Mouse (Mus musculus) megakaryocyte-erythroid progenitor cell, adult 5-6 weeks (primary cell): ENCODE measurements around the gene Krr1. TPM values are rescaled to one million over a fixed set of nuclear protein-coding genes. Genes with fewer than 3 reads are reported as not detected.
"Not testable (repeated sequence)": the region's sequence is repeated elsewhere in the genome, so short reads cannot be mapped to it uniquely, and the experiment has no call there.

Source experiments
- ATAC-seq: replicated peaks from 2 replicates; pipeline ENCODE4 v1.8.0; 2016; ENCODE audit warnings: mild to moderate bottlenecking, inconsistent platforms; ENCODE audit not compliant: severe bottlenecking, poor library complexity, low FRiP score, low TSS enrichment
- total RNA-seq, 2 experiments: library from RNA; stranded (forward) in 1 of 2; stranded (reverse) in 1 of 2; fragments of 200-1000, 215-1000 nt in 1 of 2; fragments of >200 nt in 1 of 2; fragmentation: Nextera tagmentation in 1 of 2; gene quantifications; 2 replicates each; pipeline ENCODE4 v1.2.3; 2014 to 2017

The Krr1 gene
- total RNA-seq, 2 experiments from 2014 or later, result 46.6 to 66.1 TPM

DNA sequence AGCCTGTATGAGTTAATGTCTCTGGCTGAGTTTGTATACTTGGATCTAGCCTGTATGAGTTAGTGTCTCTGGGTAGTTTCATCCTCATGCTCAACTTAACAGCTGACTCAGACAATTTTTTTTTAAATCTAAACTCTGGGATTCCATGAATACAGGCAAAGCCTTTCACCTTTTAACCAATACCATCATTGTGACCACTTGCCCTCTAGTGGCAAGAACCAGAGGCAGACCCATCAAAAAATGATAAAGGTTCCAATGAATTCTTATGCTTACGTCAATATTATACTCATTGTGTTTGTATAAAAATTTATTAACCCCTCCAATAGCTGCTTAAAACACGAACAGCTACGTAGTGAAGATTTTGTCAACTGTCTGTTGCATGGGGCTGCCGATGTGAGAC lies 6.1 kb upstream of the Krr1 start:
- 0 out of 2 replicates have a peak, but pooled peaks have one; percentile 37 for ATAC-seq

DNA sequence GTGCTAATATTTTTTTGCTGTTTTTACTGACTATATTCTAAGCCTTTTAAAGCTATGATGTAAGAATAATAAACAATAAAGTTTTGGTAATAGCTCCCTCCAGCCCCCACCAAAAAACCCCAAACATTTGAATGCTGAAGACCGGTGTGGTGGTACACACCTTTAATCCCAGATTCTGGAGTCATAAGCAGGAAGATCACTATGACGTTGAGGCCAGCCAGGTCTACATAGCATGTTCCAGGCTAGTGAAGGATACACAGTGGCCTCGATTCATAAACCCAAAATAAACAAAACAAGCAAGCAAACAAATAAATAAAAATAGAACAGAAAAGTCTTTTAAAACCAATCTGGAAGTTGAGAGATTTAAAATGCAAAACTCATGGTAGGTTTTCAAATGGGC lies 535 bp upstream of the Krr1 start:
- no peak for ATAC-seq

DNA sequence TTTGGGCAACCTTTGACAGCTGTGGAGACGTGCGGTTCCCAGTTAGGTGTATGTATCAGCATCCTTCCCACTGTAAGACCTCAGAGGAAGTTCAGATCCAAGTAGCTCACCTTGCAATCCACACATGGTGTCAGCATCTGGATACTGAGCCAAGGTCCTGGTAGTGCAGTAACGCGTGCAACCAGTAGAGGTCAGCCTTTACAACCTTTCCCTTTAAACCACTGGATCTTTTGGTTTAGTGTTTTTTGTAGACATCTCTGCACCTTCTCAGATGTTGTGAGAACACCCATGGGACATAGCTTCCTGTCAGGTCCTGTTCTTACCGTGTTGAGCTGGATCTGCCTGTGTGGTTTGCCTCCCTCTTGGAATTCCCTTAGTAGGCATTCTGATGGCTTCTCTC lies 5.1 kb downstream of the Krr1 start:
- ATAC-seq, result peak; percentile 82

DNA sequence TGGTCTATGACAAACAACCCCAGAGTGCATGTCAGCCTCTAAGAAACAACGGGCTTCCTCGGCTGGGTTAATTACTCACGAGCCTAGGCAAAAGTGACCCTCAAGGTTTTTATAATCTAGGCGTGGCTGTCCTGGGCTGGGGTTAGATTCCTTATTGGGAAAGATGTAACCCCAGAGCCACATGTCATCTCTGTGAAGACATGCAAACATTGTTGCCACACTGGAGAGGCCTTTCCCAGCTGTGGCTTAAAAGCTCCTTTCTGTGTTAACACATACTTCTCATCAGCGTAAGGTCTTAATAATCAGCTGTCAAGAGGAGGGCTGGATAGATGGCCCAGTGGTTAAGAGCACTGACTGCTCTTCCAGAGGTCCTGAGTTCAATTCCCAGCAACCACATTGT lies 10.6 kb downstream of the Krr1 start:
- no peak for ATAC-seq

DNA sequence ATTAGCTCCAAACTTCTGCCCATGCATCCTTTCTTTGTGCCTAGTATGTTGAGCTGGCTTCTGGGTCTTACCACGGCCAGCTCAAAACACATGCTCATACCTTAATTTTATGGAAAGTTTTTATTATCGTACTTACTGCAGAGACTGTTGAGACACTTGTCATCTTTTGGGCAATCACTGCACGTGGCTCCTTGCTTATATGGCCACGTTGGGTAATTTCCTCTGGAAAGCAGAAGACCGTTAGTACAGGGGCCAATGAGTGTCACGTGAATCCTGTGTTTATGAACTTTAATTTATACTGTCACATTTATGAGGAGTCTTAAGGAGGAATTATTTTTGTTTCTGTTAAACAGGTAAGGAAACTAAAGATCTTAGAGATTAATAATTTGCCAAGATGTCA lies 14.0 kb downstream of the Krr1 start:
- ATAC-seq, result no peak

DNA sequence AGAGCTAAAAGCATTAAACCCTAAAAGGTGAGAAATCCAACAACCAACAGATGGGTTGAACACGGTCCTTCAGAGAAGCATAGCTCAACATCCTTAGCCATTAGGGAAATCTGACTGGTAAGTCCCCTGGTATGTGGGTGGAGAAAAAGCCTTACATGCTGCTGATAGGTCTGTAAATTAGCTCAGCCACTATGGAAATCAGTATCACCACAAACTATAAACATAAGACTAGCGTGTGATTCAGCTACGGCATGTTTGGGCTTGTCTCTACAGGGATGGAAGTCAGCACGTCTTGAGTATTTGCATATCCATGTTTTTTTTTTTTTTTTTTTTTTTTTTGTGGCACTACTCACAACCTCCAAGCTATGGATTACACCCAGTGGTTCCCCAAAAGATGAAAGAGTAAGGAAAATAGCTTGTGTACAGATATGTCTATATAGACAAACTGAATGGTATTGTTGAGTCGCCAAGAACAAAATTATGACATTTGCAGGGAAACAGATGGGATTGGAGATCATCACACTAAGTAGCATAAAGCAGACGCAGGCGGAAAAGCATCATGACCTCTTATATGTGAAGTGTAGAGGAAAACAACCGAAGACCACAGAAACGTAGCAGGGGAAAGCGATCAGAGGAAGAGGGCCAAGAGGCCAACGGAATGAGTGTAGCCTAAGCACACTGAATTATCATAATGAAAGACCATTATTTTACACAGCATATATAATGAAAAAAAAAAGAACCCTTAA lies 23.5 kb downstream of the Krr1 start:
- peak; percentile 14; the same call in 1 of the 2 replicates for ATAC-seq

DNA sequence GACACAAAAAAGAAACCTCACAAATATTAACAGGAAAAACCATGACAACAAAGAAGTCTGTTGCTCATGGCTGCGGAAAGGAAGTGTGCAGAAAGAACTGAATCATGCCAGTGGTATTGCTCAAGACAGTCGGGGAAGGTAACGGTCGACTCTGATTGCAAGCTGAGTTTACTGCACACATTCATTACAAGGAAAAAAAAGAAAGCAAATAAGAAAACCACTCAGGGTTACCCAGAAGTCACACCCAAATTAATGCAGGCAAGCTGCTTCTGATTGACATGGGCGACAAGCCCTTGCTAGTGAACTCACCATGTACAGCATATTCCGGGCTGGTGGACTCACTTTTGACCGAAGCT lies 24.1 kb downstream of the Krr1 start:
- peak; percentile 55 for ATAC-seq

DNA sequence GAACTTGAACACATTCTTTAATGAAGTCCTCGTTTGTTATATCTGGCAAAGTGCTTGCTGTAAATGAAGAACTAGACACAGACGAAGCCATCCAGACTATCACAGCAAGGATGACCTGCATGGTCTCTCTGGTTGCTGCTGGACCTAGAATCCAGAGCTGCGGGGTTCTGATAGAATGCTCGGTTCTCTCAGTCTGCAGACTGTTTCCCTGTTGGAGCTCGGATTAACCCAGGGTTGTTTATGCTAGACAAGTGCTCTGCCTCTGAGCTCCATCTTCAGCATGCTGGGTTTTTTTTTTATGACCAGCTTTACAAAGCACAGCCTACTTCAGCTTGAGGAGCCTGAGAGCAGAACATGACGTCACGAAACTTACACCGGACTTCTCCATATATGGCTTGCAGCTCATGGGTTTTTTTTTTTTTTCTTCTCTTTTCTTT lies 24.5 kb downstream of the Krr1 start:
- ATAC-seq, result peak; percentile 71

DNA sequence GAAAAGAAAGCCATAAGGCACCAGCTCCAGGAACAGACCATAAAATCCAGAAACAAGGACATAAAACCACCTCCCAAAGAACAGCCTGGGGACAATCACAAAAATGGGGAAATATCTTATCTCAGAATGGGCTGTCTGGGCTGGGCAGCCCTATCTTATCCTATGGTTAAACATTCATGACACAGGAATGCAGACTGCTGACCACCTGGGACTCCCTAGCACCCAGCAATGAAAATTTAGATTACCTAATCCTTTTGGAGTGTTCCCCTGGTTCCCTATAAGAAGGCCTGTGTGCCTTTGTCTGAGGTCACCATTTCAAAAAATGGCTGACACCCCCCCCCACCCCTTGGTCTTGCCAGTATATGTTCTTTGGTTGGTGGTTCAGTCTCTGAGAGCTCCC lies 25.2 kb downstream of the Krr1 start:
- no peak for ATAC-seq

DNA sequence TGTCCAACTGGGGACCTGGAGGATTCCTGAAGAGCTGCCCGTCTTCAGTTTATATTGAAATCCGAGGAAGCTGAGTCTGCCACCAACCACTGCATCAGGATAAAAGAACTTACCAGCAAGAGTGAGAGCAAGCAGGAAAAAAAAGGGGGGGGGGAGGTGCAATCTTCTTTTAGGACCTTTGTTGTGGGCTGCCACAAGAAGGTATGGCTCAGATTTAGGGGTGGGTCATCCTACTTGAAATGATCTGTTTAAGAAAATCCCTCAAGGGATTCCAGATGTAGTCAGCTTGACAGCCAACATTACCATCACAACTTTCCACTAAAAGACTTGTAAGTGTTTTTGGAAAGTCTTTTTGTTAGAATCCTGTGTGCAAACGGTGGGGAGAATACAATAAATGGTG lies 27.3 kb downstream of the Krr1 start:
- ATAC-seq, result no peak

DNA sequence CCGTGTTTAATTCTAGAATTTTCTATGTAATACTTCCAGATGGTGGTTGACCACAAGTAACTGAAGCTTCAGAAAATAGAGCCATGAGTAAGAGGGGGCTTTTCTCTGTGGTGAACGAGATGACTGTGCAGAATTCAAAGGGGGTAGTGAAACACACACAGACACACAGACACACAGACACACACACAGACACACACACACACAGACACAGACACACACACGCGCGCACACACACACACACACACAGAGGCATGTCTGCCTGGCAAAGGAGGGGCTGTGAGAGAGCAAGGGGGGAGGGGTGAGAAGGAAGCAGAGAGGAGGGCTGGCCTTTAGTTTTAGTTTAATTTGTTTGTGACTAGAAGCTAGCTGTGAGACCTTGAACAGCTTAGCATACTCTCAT lies 28.1 kb downstream of the Krr1 start:
- ATAC-seq, result no peak

DNA sequence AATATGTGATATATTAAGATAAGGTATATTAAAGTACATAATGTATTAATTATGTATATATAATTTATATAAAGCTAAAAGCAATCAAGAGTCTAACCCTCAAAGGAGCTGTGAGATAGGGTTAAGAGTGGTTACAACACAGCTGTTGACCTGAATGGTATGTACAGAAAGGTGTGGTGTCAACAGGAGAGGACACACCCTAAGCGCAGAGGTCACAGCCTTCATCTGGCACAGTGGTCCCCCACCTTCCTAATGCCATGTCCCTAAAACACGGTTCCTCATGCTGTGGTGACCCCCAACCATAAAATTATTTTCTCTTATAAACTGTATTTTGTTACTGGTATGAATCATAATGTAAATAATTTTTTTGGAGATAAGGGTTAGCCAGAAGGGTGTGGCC lies 28.9 kb downstream of the Krr1 start:
- no peak for ATAC-seq

DNA sequence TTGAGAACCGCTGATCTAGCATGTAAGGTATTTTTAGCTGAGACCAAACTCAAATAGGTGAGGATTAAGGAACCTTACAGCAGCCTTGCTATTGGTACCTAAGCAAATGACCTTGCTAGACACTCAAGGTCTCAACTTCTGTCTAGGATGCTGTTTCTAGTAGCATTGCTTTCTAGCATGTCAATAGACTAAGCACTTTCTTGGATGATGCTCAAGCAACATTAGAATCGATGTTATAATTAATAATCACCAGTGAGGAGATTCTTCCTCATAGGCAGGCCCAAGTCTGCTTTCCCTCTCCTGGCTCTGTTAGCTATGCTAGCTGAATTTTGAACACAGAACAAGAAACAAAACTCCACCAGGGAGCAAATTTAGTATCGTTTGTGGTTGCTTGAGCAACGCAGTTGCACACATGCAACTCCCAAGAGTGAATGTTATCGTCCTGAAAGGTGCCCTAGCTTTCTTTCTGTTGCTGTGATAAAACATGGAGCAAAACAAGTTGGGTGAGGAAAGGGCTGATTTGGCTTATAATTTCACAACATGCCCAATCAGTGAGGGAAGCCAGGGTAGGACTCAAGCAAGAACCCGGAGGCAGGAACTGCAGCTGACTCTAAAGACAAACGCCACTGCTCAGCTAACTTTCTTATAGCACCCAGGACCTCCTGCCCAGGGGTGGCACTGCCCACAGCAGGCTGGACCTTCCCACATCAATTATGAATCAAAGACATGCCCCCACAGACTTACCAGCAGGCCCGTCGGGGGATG lies 29.5 kb downstream of the Krr1 start:
- peak; percentile 70 for ATAC-seq

DNA sequence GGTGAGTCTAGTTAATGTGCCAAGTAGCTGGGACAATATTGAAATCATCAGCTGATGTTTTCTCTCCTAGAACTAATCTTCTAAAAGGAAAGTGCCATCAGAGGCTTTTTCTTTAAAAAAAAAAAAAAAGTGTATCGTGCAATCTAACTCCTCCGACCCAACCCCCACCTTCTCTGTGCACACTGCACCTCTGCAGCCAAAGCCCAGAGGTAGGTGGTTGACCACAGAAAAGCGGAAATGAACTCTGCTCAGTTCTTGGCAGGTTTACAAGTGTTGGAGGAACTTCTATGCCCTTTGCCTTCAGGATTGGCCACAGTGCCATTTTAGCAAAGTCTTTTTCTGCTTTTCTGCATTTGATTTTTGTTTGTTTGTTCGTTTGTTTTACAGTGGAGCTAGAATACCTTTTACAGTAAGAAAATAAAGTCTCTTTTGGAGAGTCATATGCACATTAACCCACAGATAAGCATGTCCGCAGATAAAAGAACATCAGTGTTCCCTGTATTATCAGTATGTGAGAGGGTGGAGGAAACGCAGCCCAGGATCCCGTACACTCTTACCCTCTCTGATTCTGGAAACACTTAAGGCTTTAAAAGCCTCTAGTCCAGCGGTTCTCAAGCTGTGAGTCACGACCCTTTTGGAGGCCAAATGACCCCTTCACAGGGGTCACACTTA lies 30.2 kb downstream of the Krr1 start, which contains the start of gene Glipr1:
Glipr1 (minus strand) TSS at position 88 of the 672 bp plus-strand sequence.
- ATAC-seq, result peak; percentile 70

DNA sequence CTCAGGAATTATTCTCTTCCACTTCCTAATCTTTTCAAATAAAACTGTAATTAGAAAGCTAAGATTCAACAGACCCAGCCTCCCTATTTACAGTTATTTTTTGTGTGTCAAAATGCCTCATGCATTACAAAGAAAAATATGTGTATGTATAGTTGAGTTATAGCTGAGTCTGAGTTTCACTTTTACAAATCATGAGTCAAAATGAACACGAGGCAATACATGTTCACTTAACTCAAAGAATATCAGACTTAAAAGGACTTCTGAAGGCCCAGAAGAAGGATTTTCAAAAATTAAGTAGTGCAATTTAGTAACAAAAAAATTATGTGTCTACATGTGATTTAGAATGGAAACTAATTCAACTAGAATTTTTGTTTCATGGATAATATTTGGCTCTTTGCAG lies 37.0 kb downstream of the Krr1 start:
- ATAC-seq, result not testable (repeated sequence)

DNA sequence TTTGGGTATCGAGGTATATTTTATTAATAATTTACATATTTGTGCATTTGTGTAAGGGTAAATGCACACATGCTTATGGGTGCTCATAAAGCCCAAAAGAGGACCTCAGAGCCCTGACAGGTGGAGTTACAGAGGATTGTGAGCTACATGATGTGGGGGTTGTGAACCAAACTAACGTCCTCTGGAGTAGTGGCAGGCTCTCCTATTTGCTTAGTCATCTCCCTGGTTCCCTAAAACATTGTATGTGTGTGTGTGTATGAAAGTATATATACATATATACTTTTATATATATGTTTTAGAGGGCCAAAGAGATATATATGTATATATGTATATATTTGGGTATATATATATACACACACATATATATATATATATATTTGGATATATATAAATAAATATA lies 51.1 kb downstream of the Krr1 start:
- ATAC-seq, result no peak

DNA sequence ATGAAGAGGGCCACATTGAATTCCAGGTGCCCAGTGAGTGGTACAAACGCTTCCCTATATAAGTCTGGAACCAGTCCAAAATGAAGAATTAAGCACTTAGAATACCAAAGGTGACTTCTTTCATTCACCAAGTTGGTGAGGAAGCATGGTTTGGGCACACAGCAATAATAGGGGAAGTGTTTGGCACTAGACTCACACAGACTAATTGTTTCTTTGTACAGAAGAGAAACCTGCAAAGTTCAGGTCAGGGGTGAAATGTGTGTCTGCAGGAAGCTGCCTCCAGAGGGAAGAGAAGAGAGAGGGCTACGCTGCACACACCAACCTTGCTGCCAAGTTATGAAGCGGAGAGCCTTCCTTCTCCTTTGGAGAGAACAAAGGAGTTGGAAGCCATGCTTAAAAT lies 56.2 kb downstream of the Krr1 start:
- ATAC-seq, result not testable (repeated sequence)
